Mouse (Mus musculus): ENCODE results near the gene Proser3.
"Not testable (repeated sequence)": the region's sequence is repeated elsewhere in the genome, so short reads cannot be mapped to it uniquely, and the experiment has no call there.

Gene Proser3

DNA sequence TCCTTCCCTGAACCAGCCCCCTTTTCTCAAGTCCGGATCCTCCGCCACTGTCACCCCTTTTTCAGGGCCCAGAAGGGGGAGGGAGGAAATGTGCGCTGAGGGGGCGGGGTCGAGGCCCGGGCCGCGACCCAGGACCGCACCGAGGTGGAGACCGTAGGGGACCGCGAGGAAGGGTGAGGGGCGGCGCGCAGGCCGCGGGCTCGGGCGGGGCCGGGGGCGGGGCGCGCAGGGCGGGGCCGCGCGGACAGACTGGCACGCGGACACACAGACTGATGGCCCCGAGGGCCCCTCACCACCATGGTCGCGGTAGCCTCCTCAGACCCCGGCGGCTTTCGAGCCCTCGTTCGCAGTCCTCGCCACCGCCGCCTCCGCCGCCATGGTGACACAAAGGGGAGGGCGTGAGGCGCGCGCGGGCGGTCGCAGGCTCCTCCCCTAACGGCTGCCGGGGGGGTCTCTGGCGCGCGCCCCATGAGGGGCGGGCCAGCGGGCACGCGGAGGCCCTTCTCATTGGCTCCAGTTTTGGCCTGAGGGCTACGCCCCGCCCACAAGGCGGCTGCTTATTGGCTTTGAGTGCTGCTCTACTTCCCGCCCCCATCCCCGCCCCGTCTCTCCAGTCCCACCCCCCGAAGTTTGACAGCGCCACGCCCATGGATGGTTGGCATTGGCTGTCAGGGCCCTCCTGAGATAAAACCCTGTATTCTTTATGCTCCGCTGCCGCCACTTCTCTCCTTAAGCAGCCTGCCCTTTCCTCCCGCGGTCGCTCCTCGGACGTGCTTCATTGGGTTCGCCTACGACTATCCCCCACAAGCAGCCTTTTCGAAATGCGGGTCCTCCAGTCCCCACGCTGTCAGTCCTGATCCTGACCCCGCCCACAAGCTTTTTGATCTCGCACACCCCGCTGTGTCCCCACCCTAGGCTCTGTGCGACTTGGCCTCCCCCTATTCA, 17.2 kb downstream of the Proser3 start, which contains the start of gene Arhgap33:
Gene Arhgap33, minus strand, starts transcription at position 428 of the 945 bp plus-strand sequence.
- peak; percentile 96 to 97 for DNase-seq

- DNase-seq = peak in 1 of 2 experiments; percentile 36
These were observed 18.0 kb downstream of the Proser3 start for GRCm38 (mm10) chr7:30533941-30534632.

DNA sequence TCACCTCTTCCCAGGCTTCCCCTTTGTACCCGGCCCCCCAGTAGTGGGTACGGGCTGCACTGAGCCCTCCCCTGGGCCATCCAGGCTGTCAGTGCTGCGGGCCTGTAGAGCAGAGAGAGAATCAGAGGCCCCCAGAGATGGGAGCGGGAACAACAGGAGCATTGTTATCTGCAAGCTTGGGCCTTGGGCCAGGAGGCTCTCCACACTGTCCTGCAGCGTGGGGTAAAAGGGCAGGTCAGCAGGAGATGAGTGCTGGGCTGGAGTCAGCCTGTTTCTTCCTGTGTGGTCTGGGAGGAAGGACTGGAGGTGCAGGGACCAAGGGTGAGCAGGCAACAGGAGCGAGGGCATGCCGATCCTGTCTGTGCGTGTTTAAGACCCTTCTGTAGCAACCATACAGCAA, 19.2 kb downstream of the Proser3 start:
- DNase-seq = no peak

- DNase-seq = no peak
These were observed 20.7 kb downstream of the Proser3 start for GRCm38 (mm10) chr7:30531291-30531815.

DNA sequence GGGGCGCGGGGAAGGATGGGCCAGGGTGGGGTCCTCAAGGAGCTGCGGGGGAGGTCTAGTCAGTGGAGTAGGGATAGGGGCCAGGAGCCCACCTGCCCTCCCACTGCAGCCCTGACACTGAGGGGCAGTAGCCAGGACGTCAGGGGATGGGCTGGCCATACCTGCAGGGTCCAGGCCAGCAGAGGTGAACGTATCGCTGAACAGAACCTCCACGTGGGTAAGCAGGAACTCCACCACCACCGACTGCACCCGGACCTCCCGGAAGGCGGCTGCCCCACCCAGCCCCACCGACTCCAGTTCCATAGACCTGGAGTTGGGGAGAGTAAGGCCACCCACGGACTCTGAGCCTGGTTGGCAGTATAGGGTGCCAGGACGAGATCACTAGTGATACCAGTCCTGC, 25.1 kb downstream of the Proser3 start:
- no peak for DNase-seq

- DNase-seq = no peak
These were observed 25.7 kb downstream of the Proser3 start for GRCm38 (mm10) chr7:30526399-30526798.

- no peak for DNase-seq
These were observed 26.1 kb downstream of the Proser3 start for GRCm38 (mm10) chr7:30525954-30526353.

GRCm38 (mm10) chr7:30524487-30524886, 27.6 kb downstream of the Proser3 start:
- no peak for DNase-seq

DNA sequence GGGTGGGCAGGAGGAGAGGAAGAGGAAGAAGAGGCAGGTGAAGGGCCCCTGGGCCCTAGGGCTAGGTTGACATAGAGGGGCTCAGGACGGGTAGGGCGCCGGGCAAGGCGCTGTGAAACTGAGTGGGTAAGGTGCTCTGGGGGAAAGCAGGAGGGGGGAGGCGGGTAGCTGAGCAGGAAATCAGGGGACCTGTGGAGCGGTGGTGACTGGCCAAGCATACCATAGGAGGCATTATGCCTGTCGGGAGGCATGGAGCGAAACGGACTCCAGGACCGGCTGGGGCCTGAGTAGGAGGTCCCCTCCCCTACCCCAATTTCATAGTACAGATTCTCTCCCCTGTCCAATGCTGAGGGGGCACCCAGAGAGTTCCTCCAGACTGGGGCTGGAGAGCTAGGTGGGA, 29.2 kb downstream of the Proser3 start:
- no peak for DNase-seq

DNA sequence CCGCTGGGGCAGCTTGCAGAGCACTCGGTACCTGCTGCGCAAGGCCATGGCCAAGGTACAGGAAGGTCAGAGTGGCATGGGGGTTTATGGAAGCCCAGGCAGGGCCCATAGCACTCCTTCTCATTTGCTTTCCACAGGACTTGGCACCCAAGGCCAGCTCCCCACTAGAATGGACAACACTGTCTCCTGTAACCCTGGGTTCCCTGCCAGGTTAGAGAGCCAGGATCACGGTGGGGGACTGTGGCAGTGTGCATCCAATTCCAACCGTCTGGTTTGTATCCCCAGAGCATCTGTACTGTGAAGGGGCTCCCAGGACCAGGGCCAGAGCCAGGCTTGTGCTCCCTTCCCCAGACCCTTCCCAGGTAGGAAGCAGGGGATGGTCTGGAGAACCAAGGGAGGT, 31.2 kb downstream of the Proser3 start:
- peak; percentile 60 to 63 for DNase-seq

DNA sequence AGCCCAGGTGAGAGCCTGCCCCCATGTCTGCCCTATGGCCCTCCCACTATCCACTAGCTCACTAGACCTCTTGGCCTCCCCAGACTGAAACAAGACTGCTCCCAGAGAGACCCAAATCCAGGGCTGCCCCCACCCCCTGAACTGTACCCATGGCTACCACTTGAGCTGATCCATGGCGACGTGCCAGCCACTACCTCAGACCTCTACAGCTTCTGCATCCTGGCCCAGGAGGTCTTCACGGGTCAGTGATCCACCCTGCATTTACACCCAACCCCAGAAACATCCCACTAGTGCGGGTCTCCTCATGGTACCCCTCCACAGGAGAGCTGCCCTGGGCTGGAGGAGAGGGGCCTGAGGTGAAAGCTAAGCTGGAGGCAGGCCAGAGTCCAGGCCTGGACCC, 31.7 kb downstream of the Proser3 start:
- peak in 1 of 2 experiments; percentile 31 for DNase-seq

DNA sequence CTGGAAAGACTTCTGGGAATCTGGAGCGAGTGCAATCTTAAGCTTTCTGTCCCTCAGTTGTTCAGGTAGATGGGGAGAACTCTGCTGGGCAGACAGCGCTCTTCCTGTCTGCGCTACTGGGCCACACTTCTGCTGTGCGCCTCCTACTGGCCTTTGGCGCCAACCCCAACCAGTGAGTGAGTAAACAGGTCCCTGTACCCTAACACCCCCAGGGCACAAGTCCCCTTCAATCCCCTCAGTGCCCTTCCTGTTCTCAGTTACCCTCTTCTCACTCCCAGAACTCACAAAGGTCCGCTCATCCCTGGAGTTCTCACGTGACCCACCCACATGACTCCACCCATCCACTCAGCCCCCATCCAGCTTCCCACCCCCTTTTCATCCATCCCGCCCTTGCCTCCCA, 33.8 kb downstream of the Proser3 start:
- DNase-seq = no peak

DNA sequence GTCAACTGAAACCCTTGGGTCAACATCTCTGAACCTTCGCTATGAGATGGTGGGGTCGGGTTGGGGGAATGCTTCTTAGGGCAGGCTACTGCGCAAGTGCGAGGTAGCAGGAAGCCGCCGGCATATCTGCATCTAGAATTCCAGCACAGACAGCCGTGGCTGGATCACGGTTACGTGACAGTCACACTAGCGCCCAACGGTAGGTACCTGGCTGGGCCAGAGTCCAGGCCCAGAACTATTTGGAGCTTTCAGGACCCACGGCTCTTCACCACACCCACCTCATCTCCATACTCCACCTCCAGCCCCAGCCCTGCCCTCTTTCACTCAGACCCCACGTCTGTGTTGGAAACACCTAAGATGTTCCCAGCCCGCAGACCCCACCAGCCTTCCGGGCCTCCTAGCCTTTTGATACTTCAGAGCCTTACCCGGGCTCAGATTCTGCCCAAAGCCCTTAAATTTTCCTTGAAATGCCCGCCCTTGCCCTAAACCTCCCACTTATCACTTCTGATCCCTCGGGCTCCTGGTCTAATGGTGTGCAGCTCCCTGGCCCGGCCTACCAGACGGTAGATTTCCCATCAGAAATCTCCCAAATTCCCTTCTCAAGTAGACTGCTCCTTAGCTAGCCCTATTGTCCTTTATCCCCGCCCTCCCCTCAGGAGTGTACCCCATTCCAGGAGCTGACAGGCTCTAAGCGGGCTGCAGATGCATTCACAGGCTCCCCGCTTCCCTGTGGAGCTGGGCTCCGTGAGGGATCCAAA, 36.9 kb downstream of the Proser3 start:
- DNase-seq = no peak

DNA sequence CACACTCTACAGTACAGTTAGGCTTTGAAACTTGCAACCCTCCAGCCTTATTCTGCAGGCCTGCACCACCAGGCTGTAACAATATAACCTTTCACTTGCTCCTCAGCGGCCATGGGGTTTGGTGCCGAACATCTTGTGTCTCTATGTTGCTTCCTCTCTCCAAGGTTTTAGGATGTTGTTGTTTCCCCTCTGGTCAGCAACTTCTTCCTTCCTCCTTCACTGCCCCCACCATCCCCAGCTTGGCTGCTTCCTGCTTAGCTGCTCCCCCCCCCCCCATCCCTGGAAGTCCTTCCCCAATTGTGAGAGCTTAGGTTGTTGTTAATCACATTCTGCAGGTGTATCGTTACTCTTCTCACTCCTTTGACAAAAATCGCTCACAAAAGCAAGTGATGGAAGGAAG, 44.0 kb downstream of the Proser3 start:
- DNase-seq = no peak

- DNase-seq = not testable (repeated sequence)
These were observed 50.9 kb downstream of the Proser3 start for GRCm38 (mm10) chr7:30501159-30501558.

DNA sequence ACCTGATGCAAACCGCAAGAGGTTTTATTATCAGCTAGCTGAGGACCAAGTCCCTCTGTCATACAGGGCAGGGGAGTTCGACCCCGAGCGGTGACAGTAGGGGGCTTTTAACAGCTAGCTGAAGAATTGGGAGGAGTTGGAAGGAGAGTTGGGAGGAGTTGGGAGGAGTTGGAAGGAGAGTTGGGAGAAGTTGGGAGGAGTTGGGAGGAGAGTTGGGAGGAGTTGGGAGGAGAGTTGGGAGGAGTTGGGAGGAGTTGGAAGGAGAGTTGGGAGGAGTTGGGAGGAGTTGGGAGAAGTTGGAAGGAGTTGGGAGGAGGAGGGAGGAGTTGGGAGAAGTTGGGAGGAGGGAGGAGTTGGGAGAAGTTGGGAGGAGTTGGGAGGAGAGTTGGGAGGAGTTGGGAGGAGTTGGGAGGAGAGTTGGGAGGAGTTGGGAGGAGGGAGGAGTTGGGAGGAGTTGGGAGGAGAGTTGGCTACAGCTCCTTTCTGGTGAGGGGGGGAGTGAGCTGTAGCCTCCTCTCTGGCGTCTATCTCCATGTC, 56.5 kb downstream of the Proser3 start:
- not testable (repeated sequence) for DNase-seq

GRCm38 (mm10) chr7:30493401-30493931, 58.6 kb downstream of the Proser3 start, which contains the start of gene Prodh2:
Gene Prodh2 (plus strand): TSS chr7:30493622.
- DNase-seq = no peak

- peak; percentile 88 to 89 for DNase-seq
These were observed 59.3 kb downstream of the Proser3 start for GRCm38 (mm10) chr7:30492765-30493164.

DNA sequence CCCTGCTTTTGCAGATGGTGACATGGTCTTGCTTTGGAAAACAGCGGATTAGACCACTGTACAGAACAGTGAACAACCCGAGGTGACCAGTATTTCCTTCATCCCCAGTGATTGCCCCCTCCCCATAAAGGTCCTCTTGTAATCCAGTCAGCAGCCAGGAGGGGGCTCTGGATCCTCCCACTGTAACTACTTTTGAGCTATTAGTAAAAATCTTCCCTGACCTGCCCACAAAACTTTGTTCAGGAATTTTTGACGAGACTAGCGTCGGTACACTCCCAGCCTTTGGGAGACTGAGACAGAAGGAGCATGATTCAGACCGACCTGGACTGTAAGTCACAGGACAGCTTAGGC, 61.2 kb downstream of the Proser3 start:
- DNase-seq = no peak

GRCm38 (mm10) chr7:30490251-30490956, 61.7 kb downstream of the Proser3 start:
- peak; percentile 63 to 67 for DNase-seq
